Mouse (Mus musculus): ENCODE measurements around the gene Hk3.

DNA sequence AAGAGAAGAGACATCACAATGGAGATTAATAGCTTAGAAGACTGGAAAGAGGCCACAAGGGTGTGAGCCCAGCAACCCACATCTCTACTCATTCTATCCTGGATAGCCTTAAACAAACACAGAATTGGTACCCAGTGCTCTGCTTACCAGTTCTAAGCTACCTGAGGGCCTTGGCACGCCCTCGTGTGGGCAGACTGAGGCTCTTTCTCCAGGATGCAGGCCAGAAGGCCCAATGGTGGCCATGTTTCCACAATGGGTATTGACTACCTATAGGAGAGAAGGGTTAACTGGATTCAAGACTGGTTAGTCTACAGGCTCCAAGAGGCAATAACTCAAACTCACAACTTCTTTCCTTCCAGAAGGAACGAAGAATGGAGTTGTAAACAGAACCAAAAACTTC is 2.0 kb downstream of the Hk3 start:
- no peak for TF ChIP-seq CTCF (IDR thresholded peaks at IDR 0.05; ENCODE audit: control insufficient read depth, insufficient read depth, insufficient read length)
- no peak for TF ChIP-seq USF1 (IDR thresholded peaks at IDR 0.05; ENCODE audit: low read depth)
- TF ChIP-seq MAX (IDR thresholded peaks at IDR 0.05) = no peak
- TF ChIP-seq MYOG (IDR thresholded peaks at IDR 0.05; ENCODE audit: control insufficient read depth, extremely low read depth, insufficient read length) = no peak
- no peak for TF ChIP-seq MYOD1 (IDR thresholded peaks at IDR 0.05; ENCODE audit: control insufficient read depth, insufficient read length, low read depth)
- TF ChIP-seq FOSL1 (IDR thresholded peaks at IDR 0.05; ENCODE audit: insufficient read depth, low read length, poor library complexity, severe bottlenecking) = no peak
- TF ChIP-seq CEBPB (IDR thresholded peaks at IDR 0.05; ENCODE audit: low read depth) = no peak
